Mouse (Mus musculus): ENCODE measurements around the gene Plekhg5. TPM values are rescaled to one million over a fixed set of nuclear protein-coding genes. Genes with fewer than 3 reads are reported as not detected.

Plekhg5 gene
- polyA plus RNA-seq, 1 experiment from 2014 or later = 17.4 TPM

GRCm38 (mm10) chr4:152136112-152136875 is 64.0 kb downstream of the Plekhg5 start:
- no peak for ATAC-seq
- 33% methylated on average over 5 of the region's 6 CpGs for WGBS
- no peak overlapping the region for H3K27ac ChIP-seq (ENCODE audit: low read length)
- H3K9me3 ChIP-seq (ENCODE audit: low read length) = no peaks in the 10 kb centered on the region
- no peaks in the 10 kb centered on the region for H3K36me3 ChIP-seq (ENCODE audit: insufficient read depth, low read length)
- H3K9ac ChIP-seq (replicated peaks; ENCODE audit: low read depth) = no peak overlapping the region
- H3K4me3 ChIP-seq (ENCODE audit: low read depth, low read length) = no peak overlapping the region
- DNase-seq (ENCODE audit: low spot score) = peak; percentile 63
- H3K27me3 ChIP-seq (replicated peaks; ENCODE audit: insufficient read depth, low read length) = peaks cover 26% of the 10 kb centered on the region; the same call in 1 of the 2 replicates
- peak; percentile 74 for TF ChIP-seq CTCF (IDR thresholded peaks at IDR 0.05)
- TF ChIP-seq EP300 (IDR thresholded peaks at IDR 0.05) = no peak
- peaks cover 5% of the 10 kb centered on the region; the same call in 1 of the 2 replicates for H3K4me1 ChIP-seq (ENCODE audit: insufficient read depth, low read depth, low read length)
- H3K4me2 ChIP-seq (replicated peaks; ENCODE audit: low read depth, low read length) = no peak overlapping the region

- H3K4me1 ChIP-seq (ENCODE audit: insufficient read depth, low read depth, low read length) = peaks cover 5% of the 10 kb centered on the region; the same call in 1 of the 2 replicates
- WGBS = 92% methylated on average over 2 of the region's 2 CpGs
- DNase-seq (ENCODE audit: low spot score) (no peak), ATAC-seq (no peak)
- TF ChIP-seq EP300 (IDR thresholded peaks at IDR 0.05) (no peak), CTCF (IDR thresholded peaks at IDR 0.05) (no peak)
- H3K4me3 ChIP-seq (ENCODE audit: low read depth, low read length) = no peak overlapping the region
- H3K4me2 ChIP-seq (replicated peaks; ENCODE audit: low read depth, low read length) = no peak overlapping the region
- H3K9ac ChIP-seq (replicated peaks; ENCODE audit: low read depth) = no peak overlapping the region
- peaks cover 21% of the 10 kb centered on the region; the same call in 1 of the 2 replicates for H3K27me3 ChIP-seq (replicated peaks; ENCODE audit: insufficient read depth, low read length)
- no peaks in the 10 kb centered on the region for H3K9me3 ChIP-seq (ENCODE audit: low read length)
- H3K36me3 ChIP-seq (ENCODE audit: insufficient read depth, low read length) = no peaks in the 10 kb centered on the region
- H3K27ac ChIP-seq (ENCODE audit: low read length) = no peak overlapping the region
These were observed 64.6 kb downstream of the Plekhg5 start for GRCm38 (mm10) chr4:152136876-152137250.

- TF ChIP-seq EP300 (IDR thresholded peaks at IDR 0.05) = no peak
- peak; percentile 95 for TF ChIP-seq CTCF (IDR thresholded peaks at IDR 0.05)
- peak; percentile 93 for ATAC-seq
- H3K27me3 ChIP-seq (replicated peaks; ENCODE audit: insufficient read depth, low read length) = 0 out of 2 replicates have a peak, but pooled peaks cover 7% of the 10 kb centered on the region
- peak overlapping the region; percentile 38 for H3K4me3 ChIP-seq (ENCODE audit: low read depth, low read length)
- H3K9ac ChIP-seq (replicated peaks; ENCODE audit: low read depth) = no peak overlapping the region
- peak; percentile 93 for DNase-seq (ENCODE audit: low spot score)
- no peaks in the 10 kb centered on the region for H3K36me3 ChIP-seq (ENCODE audit: insufficient read depth, low read length)
- no peaks in the 10 kb centered on the region for H3K9me3 ChIP-seq (ENCODE audit: low read length)
- 4% methylated on average over 49 of the region's 51 CpGs for WGBS
- H3K4me1 ChIP-seq (ENCODE audit: insufficient read depth, low read depth, low read length) = peaks cover 5% of the 10 kb centered on the region; the same call in 1 of the 2 replicates
- H3K4me2 ChIP-seq (replicated peaks; ENCODE audit: low read depth, low read length) = peak overlapping the region; percentile 61
- H3K27ac ChIP-seq (ENCODE audit: low read length) = 0 out of 2 replicates have a peak overlapping the region, but pooled peaks have one; percentile 21
These were observed 66.4 kb downstream of the Plekhg5 start for GRCm38 (mm10) chr4:152138497-152139260.

GRCm38 (mm10) chr4:152140441-152140840 is 68.1 kb downstream of the Plekhg5 start:
- TF ChIP-seq CTCF (IDR thresholded peaks at IDR 0.05) = peak; percentile 80
- TF ChIP-seq EP300 (IDR thresholded peaks at IDR 0.05) = no peak
- no peak overlapping the region for H3K9ac ChIP-seq (replicated peaks; ENCODE audit: low read depth)
- peaks cover 5% of the 10 kb centered on the region; the same call in 1 of the 2 replicates for H3K4me1 ChIP-seq (ENCODE audit: insufficient read depth, low read depth, low read length)
- H3K4me3 ChIP-seq (ENCODE audit: low read depth, low read length) = no peak overlapping the region
- no peak overlapping the region for H3K4me2 ChIP-seq (replicated peaks; ENCODE audit: low read depth, low read length)
- no peaks in the 10 kb centered on the region for H3K27me3 ChIP-seq (replicated peaks; ENCODE audit: insufficient read depth, low read length)
- no peak for ATAC-seq
- no peaks in the 10 kb centered on the region for H3K36me3 ChIP-seq (ENCODE audit: insufficient read depth, low read length)
- no peak overlapping the region for H3K27ac ChIP-seq (ENCODE audit: low read length)
- H3K9me3 ChIP-seq (ENCODE audit: low read length) = no peaks in the 10 kb centered on the region
- 27% methylated on average over 6 of the region's 6 CpGs for WGBS
- peak; percentile 80 for DNase-seq (ENCODE audit: low spot score)

GRCm38 (mm10) chr4:152141521-152142135 is 69.3 kb downstream of the Plekhg5 start:
- 62% methylated on average over 8 of the region's 8 CpGs for WGBS
- Histone ChIP-seq H3K9me3 (ENCODE audit: low read length) (no peaks in the 10 kb centered on the region), H3K4me3 (ENCODE audit: low read depth, low read length) (no peak overlapping the region), H3K27me3 (replicated peaks; ENCODE audit: insufficient read depth, low read length) (no peaks in the 10 kb centered on the region), H3K27ac (ENCODE audit: low read length) (no peak overlapping the region), H3K4me2 (replicated peaks; ENCODE audit: low read depth, low read length) (no peak overlapping the region), H3K9ac (replicated peaks; ENCODE audit: low read depth) (no peak overlapping the region), H3K4me1 (ENCODE audit: insufficient read depth, low read depth, low read length) (peaks cover 5% of the 10 kb centered on the region; the same call in 1 of the 2 replicates), H3K36me3 (ENCODE audit: insufficient read depth, low read length) (no peaks in the 10 kb centered on the region)
- ATAC-seq = no peak
- no peak for DNase-seq (ENCODE audit: low spot score)
- TF ChIP-seq EP300 (IDR thresholded peaks at IDR 0.05) (no peak), CTCF (IDR thresholded peaks at IDR 0.05) (no peak)

- no peaks in the 10 kb centered on the region for H3K9me3 ChIP-seq (ENCODE audit: low read length)
- H3K4me1 ChIP-seq (ENCODE audit: insufficient read depth, low read depth, low read length) = peaks cover 5% of the 10 kb centered on the region; the same call in 1 of the 2 replicates
- no peak for DNase-seq (ENCODE audit: low spot score)
- H3K4me2 ChIP-seq (replicated peaks; ENCODE audit: low read depth, low read length) = no peak overlapping the region
- H3K36me3 ChIP-seq (ENCODE audit: insufficient read depth, low read length) = no peaks in the 10 kb centered on the region
- H3K9ac ChIP-seq (replicated peaks; ENCODE audit: low read depth) = no peak overlapping the region
- ATAC-seq = no peak
- WGBS = 20% methylated on average over 1 of the region's 1 CpGs
- H3K27ac ChIP-seq (ENCODE audit: low read length) = no peak overlapping the region
- TF ChIP-seq CTCF (IDR thresholded peaks at IDR 0.05) (peak; percentile 23; the same call in 1 of the 2 replicates), EP300 (IDR thresholded peaks at IDR 0.05) (no peak)
- no peaks in the 10 kb centered on the region for H3K27me3 ChIP-seq (replicated peaks; ENCODE audit: insufficient read depth, low read length)
- H3K4me3 ChIP-seq (ENCODE audit: low read depth, low read length) = no peak overlapping the region
These were observed 71.3 kb downstream of the Plekhg5 start for GRCm38 (mm10) chr4:152143632-152144031.
